Mouse (Mus musculus): Measurements from ENCODE around the gene Gse1. TPM values are rescaled to one million over a fixed set of nuclear protein-coding genes. Genes with fewer than 3 reads are reported as not detected.

The Gse1 gene
- polyA plus RNA-seq, 1 experiment from 2014 or later = 6.7 TPM

DNA sequence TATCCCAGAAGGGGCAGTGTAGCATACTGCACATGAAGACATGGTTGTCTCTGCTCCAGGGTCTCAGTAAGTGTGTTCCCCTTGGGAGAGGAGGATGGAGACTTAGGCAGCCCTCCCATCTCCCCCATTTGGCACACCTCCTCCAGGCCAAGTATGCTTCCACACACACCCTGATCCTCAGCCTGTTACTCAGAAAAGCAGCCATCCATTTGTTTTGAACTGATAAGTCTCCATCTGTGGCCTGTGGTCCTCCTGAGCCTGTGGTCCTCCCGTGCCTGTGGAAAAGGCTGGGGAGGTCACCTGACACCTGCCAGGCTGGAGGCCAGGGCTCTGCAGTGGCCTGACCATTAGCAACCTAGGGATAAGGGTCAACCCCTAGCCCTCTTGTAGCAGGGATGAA is 197.8 kb downstream of the Gse1 start:
- H3K4me1 ChIP-seq (ENCODE audit: insufficient read depth, low read length) = peaks cover 64% of the 10 kb centered on the region
- 31% methylated on average over 1 of the region's 1 CpGs for WGBS
- ATAC-seq (ENCODE audit: low FRiP score, low TSS enrichment) = no peak

DNA sequence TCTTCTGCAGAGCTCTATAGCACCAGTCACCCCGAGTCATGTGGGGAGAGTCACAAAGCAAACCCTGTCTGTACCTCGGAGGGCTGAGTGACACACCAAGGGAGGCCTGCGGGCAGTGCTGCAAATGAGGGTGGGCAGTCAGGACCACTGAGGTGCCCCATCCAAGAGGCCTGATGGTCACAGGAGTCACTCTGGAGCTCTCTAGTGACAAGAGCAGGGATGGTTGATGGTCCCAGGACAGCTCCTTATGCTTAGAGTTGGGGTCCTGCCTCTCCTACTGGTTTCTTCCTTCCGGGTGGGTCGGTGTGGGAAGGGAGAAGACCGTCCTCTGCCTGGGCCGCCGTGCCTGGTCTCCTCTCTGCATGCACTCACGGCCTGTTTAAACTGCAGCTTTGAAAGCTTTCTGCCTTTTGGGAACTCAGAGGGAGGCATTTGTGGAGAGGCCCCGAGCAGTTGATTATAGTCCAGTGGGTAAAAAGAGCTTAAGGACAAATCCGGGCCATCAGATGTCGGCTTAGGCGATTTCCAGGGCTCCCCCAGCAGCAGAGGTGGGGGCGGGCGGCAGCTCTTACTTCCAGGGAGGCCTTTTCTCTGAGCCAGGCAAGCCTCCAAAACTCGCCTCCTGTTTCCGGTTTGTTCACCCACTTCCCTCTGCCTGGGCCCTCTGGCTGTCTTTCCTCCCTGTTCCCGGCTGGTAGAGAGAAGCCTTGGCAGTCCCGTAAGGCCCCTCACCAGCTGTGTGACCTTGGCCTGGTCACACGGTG is 198.5 kb downstream of the Gse1 start:
- peak overlapping the region; percentile 41 for H3K9ac ChIP-seq (replicated peaks; ENCODE audit: low read length)
- no peak overlapping the region for H3K4me2 ChIP-seq (replicated peaks; ENCODE audit: low read depth, low read length)
- H3K4me1 ChIP-seq (ENCODE audit: insufficient read depth, low read length) = peaks cover 57% of the 10 kb centered on the region
- H3K9me3 ChIP-seq (ENCODE audit: low read length) = no peaks in the 10 kb centered on the region
- WGBS = 54% methylated on average over 20 of the region's 20 CpGs
- H3K27me3 ChIP-seq (ENCODE audit: insufficient read depth, low read length) = no peaks in the 10 kb centered on the region
- peak overlapping the region; percentile 54; the same call in 1 of the 2 replicates for H3K27ac ChIP-seq (ENCODE audit: low read length)
- no peak for ATAC-seq (ENCODE audit: low FRiP score, low TSS enrichment)
- H3K36me3 ChIP-seq (ENCODE audit: insufficient read depth, low read length) = no peaks in the 10 kb centered on the region
- H3K4me3 ChIP-seq (ENCODE audit: low read length) = no peak overlapping the region

More for the DNA sequence above, 197.8 kb downstream of the Gse1 start:
- Histone ChIP-seq H3K36me3 (ENCODE audit: insufficient read depth, low read length) (no peaks in the 10 kb centered on the region), H3K9ac (replicated peaks; ENCODE audit: low read length) (no peak overlapping the region), H3K27ac (ENCODE audit: low read length) (peak overlapping the region; percentile 77), H3K27me3 (ENCODE audit: insufficient read depth, low read length) (no peaks in the 10 kb centered on the region), H3K9me3 (ENCODE audit: low read length) (no peaks in the 10 kb centered on the region), H3K4me2 (replicated peaks; ENCODE audit: low read depth, low read length) (no peak overlapping the region), H3K4me3 (ENCODE audit: low read length) (no peak overlapping the region)

DNA sequence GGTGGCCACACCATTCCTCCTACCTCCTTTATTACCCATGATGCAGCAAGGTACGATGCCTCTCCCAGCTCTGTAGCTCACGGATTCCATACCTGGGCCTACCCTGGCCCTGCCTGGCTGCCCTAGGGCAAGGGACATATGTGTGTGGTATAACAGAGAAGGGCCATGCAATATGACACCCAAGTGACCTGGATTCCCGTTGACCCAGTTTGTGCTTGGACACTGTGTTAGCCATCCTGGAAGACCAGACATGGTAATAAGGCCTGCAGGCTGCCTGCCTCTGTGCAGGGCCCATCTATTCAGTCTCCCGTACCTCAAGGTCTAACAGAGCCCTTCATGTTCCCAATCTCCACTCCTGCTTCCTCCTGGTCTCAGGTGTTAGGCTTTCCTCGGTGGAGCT is 200.2 kb downstream of the Gse1 start:
- Histone ChIP-seq H3K4me3 (ENCODE audit: low read length) (no peak overlapping the region), H3K9me3 (ENCODE audit: low read length) (peaks cover under 1% of the 10 kb centered on the region), H3K9ac (replicated peaks; ENCODE audit: low read length) (no peak overlapping the region), H3K36me3 (ENCODE audit: insufficient read depth, low read length) (no peaks in the 10 kb centered on the region), H3K4me1 (ENCODE audit: insufficient read depth, low read length) (peaks cover 41% of the 10 kb centered on the region), H3K4me2 (replicated peaks; ENCODE audit: low read depth, low read length) (no peak overlapping the region), H3K27ac (ENCODE audit: low read length) (no peak overlapping the region), H3K27me3 (ENCODE audit: insufficient read depth, low read length) (no peaks in the 10 kb centered on the region)
- no peak for ATAC-seq (ENCODE audit: low FRiP score, low TSS enrichment)
- WGBS = 73% methylated on average over 5 of the region's 5 CpGs

DNA sequence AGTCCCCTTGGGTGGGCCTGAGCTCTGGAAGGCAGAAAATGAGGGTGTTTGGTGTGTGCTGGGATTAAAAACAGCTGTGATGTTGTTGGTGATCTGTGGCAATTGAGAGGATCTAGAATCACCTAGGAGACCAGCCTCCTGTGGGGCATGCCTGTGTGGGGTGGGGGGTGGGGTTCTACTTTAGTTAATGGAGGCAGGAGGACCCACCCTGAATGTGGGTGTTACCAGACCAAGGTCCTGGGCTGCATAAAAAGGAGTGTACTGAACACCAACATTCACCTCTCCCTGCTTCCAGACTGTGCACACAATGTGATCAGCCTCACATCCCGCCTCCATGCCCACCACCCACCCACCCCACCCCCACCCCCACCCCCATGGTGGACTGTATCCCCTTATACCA is 200.9 kb downstream of the Gse1 start:
- Histone ChIP-seq H3K27me3 (ENCODE audit: insufficient read depth, low read length) (no peaks in the 10 kb centered on the region), H3K36me3 (ENCODE audit: insufficient read depth, low read length) (no peaks in the 10 kb centered on the region), H3K27ac (ENCODE audit: low read length) (no peak overlapping the region), H3K9me3 (ENCODE audit: low read length) (peaks cover 6% of the 10 kb centered on the region), H3K9ac (replicated peaks; ENCODE audit: low read length) (no peak overlapping the region), H3K4me2 (replicated peaks; ENCODE audit: low read depth, low read length) (no peak overlapping the region), H3K4me1 (ENCODE audit: insufficient read depth, low read length) (peaks cover 35% of the 10 kb centered on the region), H3K4me3 (ENCODE audit: low read length) (no peak overlapping the region)
- no peak for ATAC-seq (ENCODE audit: low FRiP score, low TSS enrichment)
- 100% methylated on average over 1 of the region's 1 CpGs for WGBS

DNA sequence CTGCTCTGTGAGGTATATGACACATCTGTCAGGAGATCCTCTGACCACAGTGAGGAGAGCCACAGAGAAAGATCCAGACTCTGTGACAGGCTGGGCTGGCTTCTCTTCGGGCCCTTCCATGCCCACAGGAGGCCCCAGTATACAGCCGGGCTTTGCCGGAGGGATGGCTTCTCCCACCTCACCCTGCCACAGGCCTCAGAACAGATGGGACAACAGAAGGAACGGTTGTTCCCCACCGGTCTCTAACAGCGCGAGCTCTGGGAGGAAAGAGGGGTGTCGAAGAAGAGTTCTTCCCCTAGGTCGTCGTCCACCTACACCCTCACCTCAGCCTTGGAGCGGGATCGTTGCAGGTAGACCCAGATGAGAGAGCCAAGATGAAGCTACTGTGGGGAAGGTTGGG is 202.8 kb downstream of the Gse1 start:
- no peaks in the 10 kb centered on the region for H3K36me3 ChIP-seq (ENCODE audit: insufficient read depth, low read length)

DNA sequence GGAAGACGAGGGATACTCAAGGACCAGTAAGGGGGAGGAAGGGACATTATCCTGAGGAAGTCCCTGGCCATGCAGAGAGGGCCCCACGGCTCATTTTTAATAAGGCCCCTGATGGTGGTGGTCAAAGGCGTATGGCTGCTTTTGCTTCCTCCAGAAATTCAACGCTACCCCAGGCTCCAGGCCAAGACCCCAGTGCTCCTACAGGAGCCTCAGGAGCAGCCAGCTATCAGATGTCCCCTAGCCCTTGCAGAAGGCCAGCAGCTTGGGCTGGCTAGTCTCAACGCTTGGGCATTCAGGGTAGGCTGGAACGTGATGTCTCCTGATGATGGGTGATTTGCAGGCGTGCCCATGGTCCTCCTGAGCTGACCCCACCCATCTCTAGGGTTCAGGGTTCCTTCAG is 204.2 kb downstream of the Gse1 start:
- H3K27me3 ChIP-seq (ENCODE audit: insufficient read depth, low read length) = no peaks in the 10 kb centered on the region
- WGBS = 67% methylated on average over 7 of the region's 7 CpGs
- no peaks in the 10 kb centered on the region for H3K36me3 ChIP-seq (ENCODE audit: insufficient read depth, low read length)
- H3K9me3 ChIP-seq (ENCODE audit: low read length) = peaks cover 6% of the 10 kb centered on the region
- H3K4me3 ChIP-seq (ENCODE audit: low read length) = no peak overlapping the region
- peaks cover 15% of the 10 kb centered on the region for H3K4me1 ChIP-seq (ENCODE audit: insufficient read depth, low read length)
- H3K27ac ChIP-seq (ENCODE audit: low read length) = no peak overlapping the region
- ATAC-seq (ENCODE audit: low FRiP score, low TSS enrichment) = no peak
- no peak overlapping the region for H3K4me2 ChIP-seq (replicated peaks; ENCODE audit: low read depth, low read length)
- no peak overlapping the region for H3K9ac ChIP-seq (replicated peaks; ENCODE audit: low read length)

More for the DNA sequence above, 202.8 kb downstream of the Gse1 start:
- no peak overlapping the region for H3K4me3 ChIP-seq (ENCODE audit: low read length)
- H3K4me2 ChIP-seq (replicated peaks; ENCODE audit: low read depth, low read length) = no peak overlapping the region
- H3K9ac ChIP-seq (replicated peaks; ENCODE audit: low read length) = no peak overlapping the region
- H3K4me1 ChIP-seq (ENCODE audit: insufficient read depth, low read length) = peaks cover 16% of the 10 kb centered on the region
- no peaks in the 10 kb centered on the region for H3K27me3 ChIP-seq (ENCODE audit: insufficient read depth, low read length)
- WGBS = 81% methylated on average over 12 of the region's 12 CpGs
- H3K27ac ChIP-seq (ENCODE audit: low read length) = no peak overlapping the region
- no peak for ATAC-seq (ENCODE audit: low FRiP score, low TSS enrichment)
- H3K9me3 ChIP-seq (ENCODE audit: low read length) = peaks cover 6% of the 10 kb centered on the region

DNA sequence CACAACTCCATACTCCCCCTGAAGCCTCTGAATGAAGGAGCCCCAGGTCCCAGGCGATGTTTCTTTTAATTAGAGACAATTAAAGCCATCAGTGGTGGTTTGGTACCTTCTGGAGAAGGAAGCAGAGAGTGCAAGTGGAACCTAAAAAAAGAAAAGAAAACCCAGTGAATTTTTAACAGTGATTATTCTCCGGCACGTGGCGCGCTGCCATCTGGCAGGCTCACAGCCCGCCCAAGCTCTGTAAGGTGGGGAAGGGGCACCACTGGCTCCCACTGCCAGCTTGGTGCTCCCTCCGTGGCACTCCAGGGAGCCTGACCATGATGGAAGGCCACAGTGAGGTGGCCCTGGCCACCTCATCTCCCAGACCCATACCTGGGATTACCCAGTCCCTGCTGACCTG is 204.9 kb downstream of the Gse1 start:
- no peaks in the 10 kb centered on the region for H3K36me3 ChIP-seq (ENCODE audit: insufficient read depth, low read length)
- no peak overlapping the region for H3K4me2 ChIP-seq (replicated peaks; ENCODE audit: low read depth, low read length)
- no peak for ATAC-seq (ENCODE audit: low FRiP score, low TSS enrichment)
- no peak overlapping the region for H3K27ac ChIP-seq (ENCODE audit: low read length)
- H3K27me3 ChIP-seq (ENCODE audit: insufficient read depth, low read length) = no peaks in the 10 kb centered on the region; the same call in 1 of the 2 replicates
- WGBS = 85% methylated on average over 7 of the region's 7 CpGs
- peaks cover 21% of the 10 kb centered on the region for H3K4me1 ChIP-seq (ENCODE audit: insufficient read depth, low read length)
- peaks cover 6% of the 10 kb centered on the region for H3K9me3 ChIP-seq (ENCODE audit: low read length)
- no peak overlapping the region for H3K9ac ChIP-seq (replicated peaks; ENCODE audit: low read length)
- no peak overlapping the region for H3K4me3 ChIP-seq (ENCODE audit: low read length)

DNA sequence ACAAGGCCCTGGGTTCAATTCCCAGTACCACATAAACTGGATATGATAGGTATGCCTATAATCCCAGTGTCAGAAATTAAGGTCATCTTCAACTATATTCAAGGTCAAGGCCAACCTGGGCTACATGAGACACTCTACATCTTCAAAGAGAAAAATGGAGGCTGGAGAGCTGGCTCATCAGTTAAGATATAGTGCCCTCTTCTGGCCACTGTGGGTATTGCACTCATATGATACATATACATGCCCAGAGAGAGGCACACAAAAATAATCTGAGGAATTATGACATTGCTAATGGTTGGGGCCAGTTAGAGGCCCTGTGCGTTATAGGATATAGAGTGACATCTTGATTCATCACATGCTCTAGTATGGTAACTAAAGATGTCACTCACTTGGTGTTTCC is 205.5 kb downstream of the Gse1 start:
- no peaks in the 10 kb centered on the region for H3K36me3 ChIP-seq (ENCODE audit: insufficient read depth, low read length)
- 100% methylated on average over 1 of the region's 1 CpGs for WGBS
- H3K9me3 ChIP-seq (ENCODE audit: low read length) = peaks cover 6% of the 10 kb centered on the region
- no peak overlapping the region for H3K4me2 ChIP-seq (replicated peaks; ENCODE audit: low read depth, low read length)
- H3K27me3 ChIP-seq (ENCODE audit: insufficient read depth, low read length) = no peaks in the 10 kb centered on the region; the same call in 1 of the 2 replicates
- H3K4me3 ChIP-seq (ENCODE audit: low read length) = no peak overlapping the region
- no peak overlapping the region for H3K9ac ChIP-seq (replicated peaks; ENCODE audit: low read length)
- H3K27ac ChIP-seq (ENCODE audit: low read length) = no peak overlapping the region
- peaks cover 27% of the 10 kb centered on the region for H3K4me1 ChIP-seq (ENCODE audit: insufficient read depth, low read length)
- no peak for ATAC-seq (ENCODE audit: low FRiP score, low TSS enrichment)

DNA sequence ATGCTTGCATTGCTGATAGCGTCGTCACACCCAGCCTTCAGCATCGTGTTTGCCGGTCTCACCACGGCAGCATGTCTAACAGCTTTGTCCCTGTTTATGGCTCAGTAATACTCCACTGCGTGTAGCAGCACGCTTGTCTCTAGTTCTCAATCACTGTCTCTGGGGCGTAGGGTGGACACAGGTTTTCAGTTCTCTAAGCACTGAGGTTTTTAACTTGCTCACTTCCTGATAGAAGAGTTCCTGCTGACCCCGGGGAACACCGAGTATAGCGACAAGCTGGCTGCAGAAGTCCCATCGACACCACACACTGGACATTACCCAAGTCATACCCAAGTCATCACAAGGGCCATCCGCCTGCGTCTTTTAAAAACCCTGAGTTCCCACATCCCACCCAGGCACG is 207.5 kb downstream of the Gse1 start:
- no peak overlapping the region for H3K4me2 ChIP-seq (replicated peaks; ENCODE audit: low read depth, low read length)
- WGBS = 92% methylated on average over 15 of the region's 15 CpGs
- no peak for ATAC-seq (ENCODE audit: low FRiP score, low TSS enrichment)
- peaks cover 44% of the 10 kb centered on the region for H3K4me1 ChIP-seq (ENCODE audit: insufficient read depth, low read length)
- no peaks in the 10 kb centered on the region for H3K36me3 ChIP-seq (ENCODE audit: insufficient read depth, low read length)
- H3K4me3 ChIP-seq (ENCODE audit: low read length) = no peak overlapping the region
- no peak overlapping the region for H3K9ac ChIP-seq (replicated peaks; ENCODE audit: low read length)
- H3K9me3 ChIP-seq (ENCODE audit: low read length) = peaks cover 6% of the 10 kb centered on the region
- no peak overlapping the region for H3K27ac ChIP-seq (ENCODE audit: low read length)
- H3K27me3 ChIP-seq (ENCODE audit: insufficient read depth, low read length) = no peaks in the 10 kb centered on the region; the same call in 1 of the 2 replicates

DNA sequence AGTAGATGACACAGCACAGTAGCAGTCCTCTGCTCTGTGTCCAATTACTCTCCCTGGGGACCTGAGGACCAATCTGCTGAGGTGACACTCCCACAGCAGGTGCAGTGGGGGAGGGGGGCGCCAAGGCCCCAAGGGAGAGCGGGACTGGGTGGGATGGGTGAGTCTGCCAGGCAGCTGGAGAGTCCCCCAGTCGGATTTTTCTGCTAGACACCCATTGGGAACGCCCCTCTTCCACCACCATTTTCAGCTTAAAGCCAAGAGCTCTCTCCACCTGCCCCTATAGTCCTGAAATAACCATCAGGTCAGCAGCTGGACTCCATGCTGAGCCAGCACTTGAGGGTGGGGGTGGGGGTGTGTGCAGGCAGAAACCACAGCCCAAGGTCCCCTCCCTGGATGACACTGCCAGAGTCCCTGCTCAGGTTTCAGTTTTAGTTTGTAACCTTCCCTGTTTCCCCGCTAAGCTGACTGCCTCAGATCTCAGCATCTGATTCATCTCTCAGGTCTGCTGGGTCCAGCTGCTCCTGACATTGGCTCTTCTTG is 208.3 kb downstream of the Gse1 start:
- 46% methylated on average over 5 of the region's 5 CpGs for WGBS
- Histone ChIP-seq H3K4me1 (ENCODE audit: insufficient read depth, low read length) (peaks cover 52% of the 10 kb centered on the region), H3K36me3 (ENCODE audit: insufficient read depth, low read length) (no peaks in the 10 kb centered on the region), H3K27me3 (ENCODE audit: insufficient read depth, low read length) (no peaks in the 10 kb centered on the region; the same call in 1 of the 2 replicates), H3K4me2 (replicated peaks; ENCODE audit: low read depth, low read length) (no peak overlapping the region), H3K4me3 (ENCODE audit: low read length) (no peak overlapping the region), H3K27ac (ENCODE audit: low read length) (no peak overlapping the region), H3K9me3 (ENCODE audit: low read length) (peaks cover 6% of the 10 kb centered on the region), H3K9ac (replicated peaks; ENCODE audit: low read length) (no peak overlapping the region)
- ATAC-seq (ENCODE audit: low FRiP score, low TSS enrichment) = no peak
